Mouse (Mus musculus) C2C12 (cell line): ENCODE data around the gene Cd180. TPM values are rescaled to one million over a fixed set of nuclear protein-coding genes. Genes with fewer than 3 reads are reported as not detected.

Source experiments
- H3K27me3 ChIP-seq: one replicate; pipeline ENCODE4 v1.6.1; 2011; ENCODE audit not compliant: control insufficient read depth, insufficient read depth, insufficient read length
- H3K36me3 ChIP-seq: one replicate; pipeline ENCODE4 v1.6.1; 2011; ENCODE audit not compliant: control insufficient read depth, insufficient read depth
- H3K4me3 ChIP-seq: one replicate; pipeline ENCODE4 v1.5.1; 2011; ENCODE audit warnings: mild to moderate bottlenecking, control low read depth; ENCODE audit not compliant: poor library complexity, insufficient read depth, severe bottlenecking
- H3K79me2 ChIP-seq: one replicate; pipeline ENCODE4 v1.6.1; 2011; ENCODE audit not compliant: control insufficient read depth, insufficient read depth
- H3K79me3 ChIP-seq: one replicate; pipeline ENCODE4 v1.6.1; 2011; ENCODE audit warnings: low read depth, control low read depth
- H3ac ChIP-seq: one replicate; pipeline ENCODE3; 2011; ENCODE audit warnings: low read depth; ENCODE audit not compliant: control insufficient read depth, insufficient read length
- CEBPB ChIP-seq: IDR thresholded peaks from one replicate; pipeline ENCODE4 v1.6.1; 2011; ENCODE audit warnings: low read depth, mild to moderate bottlenecking, control low read depth, moderate library complexity
- CTCF ChIP-seq: IDR thresholded peaks from one replicate; pipeline ENCODE4 v1.5.1; 2011; ENCODE audit not compliant: control insufficient read depth, insufficient read depth, insufficient read length
- FOSL1 ChIP-seq: IDR thresholded peaks from one replicate; pipeline ENCODE4 v1.8.0; 2011; ENCODE audit warnings: mild to moderate bottlenecking, low read length; ENCODE audit not compliant: poor library complexity, insufficient read depth, severe bottlenecking
- MAX ChIP-seq: IDR thresholded peaks from one replicate; pipeline ENCODE4 v1.6.1; 2011; ENCODE audit warnings: mild to moderate bottlenecking, control low read depth
- MYOD1 ChIP-seq: IDR thresholded peaks from one replicate; pipeline ENCODE4 v1.6.1; 2011; ENCODE audit warnings: low read depth; ENCODE audit not compliant: control insufficient read depth, insufficient read length
- MYOG ChIP-seq: IDR thresholded peaks from one replicate; pipeline ENCODE4 v1.6.1; 2011; ENCODE audit not compliant: control insufficient read depth, insufficient read length; ENCODE audit errors: extremely low read depth
- USF1 ChIP-seq: IDR thresholded peaks from one replicate; pipeline ENCODE4 v1.6.1; 2011; ENCODE audit warnings: low read depth, mild to moderate bottlenecking, control low read depth, moderate library complexity
- polyA plus RNA-seq: library from polyadenylated mRNA; unstranded; fragments of >200 nt; fragmentation: generic; extraction: Trizol; gene quantifications from one replicate; pipeline ENCODE4 v1.2.1, GENCODE M21; 2012; ENCODE audit warnings: missing spikeins

The Cd180 gene
- polyA plus RNA-seq, 1 experiment, result 0.28 TPM

GRCm38 (mm10) chr13:102745626-102746342 is 52.4 kb downstream of the Cd180 start:
- no peak overlapping the region for H3K4me3 ChIP-seq
- no peaks in the 10 kb centered on the region for H3K79me2 ChIP-seq
- peaks cover 61% of the 10 kb centered on the region for H3K36me3 ChIP-seq
- H3K79me3 ChIP-seq, result no peaks in the 10 kb centered on the region
- H3K27me3 ChIP-seq, result no peaks in the 10 kb centered on the region
- no peak overlapping the region for H3ac ChIP-seq
- no peak for TF ChIP-seq FOSL1
- no peak for TF ChIP-seq MAX
- no peak for TF ChIP-seq MYOG
- no peak for TF ChIP-seq MYOD1
- TF ChIP-seq USF1, result no peak
- no peak for TF ChIP-seq CTCF
- no peak for TF ChIP-seq CEBPB

- no peak for TF ChIP-seq CTCF
- peak; percentile 72 for TF ChIP-seq CEBPB
- TF ChIP-seq MYOG, result no peak
- Histone ChIP-seq H3ac (no peak overlapping the region), H3K36me3 (peaks cover 58% of the 10 kb centered on the region), H3K4me3 (no peak overlapping the region), H3K27me3 (no peaks in the 10 kb centered on the region), H3K79me3 (no peaks in the 10 kb centered on the region), H3K79me2 (no peaks in the 10 kb centered on the region)
Observed at GRCm38 (mm10) chr13:102746803-102747561, 53.6 kb downstream of the Cd180 start.

GRCm38 (mm10) chr13:102749194-102749593 is 55.8 kb downstream of the Cd180 start:
- peaks cover 52% of the 10 kb centered on the region for H3K36me3 ChIP-seq
- no peak overlapping the region for H3ac ChIP-seq
- no peaks in the 10 kb centered on the region for H3K79me2 ChIP-seq
- H3K4me3 ChIP-seq, result no peak overlapping the region
- no peaks in the 10 kb centered on the region for H3K79me3 ChIP-seq
- no peaks in the 10 kb centered on the region for H3K27me3 ChIP-seq
- TF ChIP-seq CTCF (no peak), MAX (no peak), MYOD1 (no peak), USF1 (no peak), MYOG (no peak), CEBPB (no peak), FOSL1 (no peak)

GRCm38 (mm10) chr13:102749891-102750290 is 56.5 kb downstream of the Cd180 start:
- no peak overlapping the region for H3K4me3 ChIP-seq
- peaks cover 53% of the 10 kb centered on the region for H3K36me3 ChIP-seq
- H3ac ChIP-seq, result no peak overlapping the region
- no peaks in the 10 kb centered on the region for H3K27me3 ChIP-seq
- H3K79me3 ChIP-seq, result no peaks in the 10 kb centered on the region
- no peaks in the 10 kb centered on the region for H3K79me2 ChIP-seq
- TF ChIP-seq MYOD1, result no peak
- TF ChIP-seq MAX, result no peak
- no peak for TF ChIP-seq CTCF
- no peak for TF ChIP-seq FOSL1
- no peak for TF ChIP-seq USF1
- TF ChIP-seq MYOG, result no peak
- TF ChIP-seq CEBPB, result no peak

- Histone ChIP-seq H3K36me3 (peaks cover 69% of the 10 kb centered on the region), H3K27me3 (no peaks in the 10 kb centered on the region)
- no peak for TF ChIP-seq FOSL1
- no peak for TF ChIP-seq CTCF
- no peak for TF ChIP-seq CEBPB
- TF ChIP-seq MYOD1, result no peak
- TF ChIP-seq MAX, result no peak
- no peak for TF ChIP-seq MYOG
- no peak for TF ChIP-seq USF1
Observed at GRCm38 (mm10) chr13:102753714-102754556, 60.6 kb downstream of the Cd180 start.

More at GRCm38 (mm10) chr13:102753714-102754556, 60.6 kb downstream of the Cd180 start:
- Histone ChIP-seq H3ac (no peak overlapping the region), H3K4me3 (no peak overlapping the region), H3K79me2 (no peaks in the 10 kb centered on the region), H3K79me3 (no peaks in the 10 kb centered on the region)
